Mouse (Mus musculus): Measurements from ENCODE around the gene Fam107b. TPM values are rescaled to one million over a fixed set of nuclear protein-coding genes. Genes with fewer than 3 reads are reported as not detected.

Fam107b gene
- total RNA-seq, 1 experiment from 2014 or later, result 624 TPM

Other genes with a start within 250 kb of the Fam107b start
- 10.3 and 14.8 TPM in 2 replicates for gene Rpp38, start 237.8 kb upstream of the Fam107b start, total RNA-seq (2017)
- gene Acbd7, start 234.3 kb upstream of the Fam107b start, total RNA-seq (2017), result not detected in 2 replicates
- not detected in 2 replicates for gene Olah, start 173.3 kb upstream of the Fam107b start, total RNA-seq (2017)
- gene Meig1, start 147.8 kb upstream of the Fam107b start, total RNA-seq (2017), result not detected in 2 replicates
- 18.6 and 27.2 TPM in 2 replicates for gene Dclre1c, start 146.4 kb upstream of the Fam107b start, total RNA-seq (2017)
- 10.9 and 20.8 TPM in 2 replicates for gene Suv39h2, start 95.5 kb upstream of the Fam107b start, total RNA-seq (2017)
- 13.8 and 23.2 TPM in 2 replicates for gene Gm45902, start 57.7 kb upstream of the Fam107b start, total RNA-seq (2017)
- gene Hspa14, start 57.7 kb upstream of the Fam107b start, total RNA-seq (2017), result 130 and 160 TPM in 2 replicates
- 1.1 and 3.7 TPM in 2 replicates for gene Cdnf, start 57.5 kb upstream of the Fam107b start, total RNA-seq (2017)

Measured in hematopoietic stem cell, adult 5-6 weeks (primary cell).